Mouse (Mus musculus): ENCODE results near the gene Mettl2.
A peak's percentile ranks its signal among the peaks of the same experiment; 100 is the strongest.

GRCm38 (mm10) chr11:105126520-105127029 is 350 bp downstream of the Mettl2 start:
- no peak for TF ChIP-seq MAX (IDR thresholded peaks at IDR 0.05; ENCODE audit: low read length)
- TF ChIP-seq EP300 (IDR thresholded peaks at IDR 0.05; ENCODE audit: low read depth in 1 of 2, low read length in 2 of 2): 0 out of 4 replicates have a peak, but pooled peaks of 1 of the 2 experiments have one; percentile 4
- no peak for TF ChIP-seq CHD2 (IDR thresholded peaks at IDR 0.05; ENCODE audit: low read length)
- no peak for TF ChIP-seq CTCF (IDR thresholded peaks at IDR 0.05 in 2 of 3, conservative IDR thresholded peaks at IDR 0.05 in 1 of 3; ENCODE audit: control insufficient read depth in 1 of 3, insufficient read depth in 1 of 3, low read depth in 2 of 3, low read length in 3 of 3, poor library complexity in 1 of 3, severe bottlenecking in 1 of 3)
- no peak for TF ChIP-seq SMC3 (IDR thresholded peaks at IDR 0.05; ENCODE audit: low read depth, low read length)
- TF ChIP-seq ELF1 (IDR thresholded peaks at IDR 0.05; ENCODE audit: low read depth, low read length): no peak
- TF ChIP-seq POLR2A (IDR thresholded peaks at IDR 0.05; ENCODE audit: control insufficient read depth in 1 of 2, insufficient read depth in 1 of 2, low read depth in 1 of 2, low read length in 2 of 2, poor library complexity in 1 of 2): peak in 1 of 2 experiments; percentile 87; a peak in 1 of 4 replicates
